Mouse (Mus musculus): ENCODE measurements around the gene Tmem204. TPM values are rescaled to one million over a fixed set of nuclear protein-coding genes. Genes with fewer than 3 reads are reported as not detected.

Gene Tmem204
- total RNA-seq, 2 experiments from 2014 or later, result 25.2 to 27.4 TPM

GRCm38 (mm10) chr17:25084835-25085385 lies 1.5 kb upstream of the Tmem204 start:
- DNase-seq, result no peak

- no peak for DNase-seq
These were observed 504 bp downstream of the Tmem204 start for GRCm38 (mm10) chr17:25082887-25083286.

DNA sequence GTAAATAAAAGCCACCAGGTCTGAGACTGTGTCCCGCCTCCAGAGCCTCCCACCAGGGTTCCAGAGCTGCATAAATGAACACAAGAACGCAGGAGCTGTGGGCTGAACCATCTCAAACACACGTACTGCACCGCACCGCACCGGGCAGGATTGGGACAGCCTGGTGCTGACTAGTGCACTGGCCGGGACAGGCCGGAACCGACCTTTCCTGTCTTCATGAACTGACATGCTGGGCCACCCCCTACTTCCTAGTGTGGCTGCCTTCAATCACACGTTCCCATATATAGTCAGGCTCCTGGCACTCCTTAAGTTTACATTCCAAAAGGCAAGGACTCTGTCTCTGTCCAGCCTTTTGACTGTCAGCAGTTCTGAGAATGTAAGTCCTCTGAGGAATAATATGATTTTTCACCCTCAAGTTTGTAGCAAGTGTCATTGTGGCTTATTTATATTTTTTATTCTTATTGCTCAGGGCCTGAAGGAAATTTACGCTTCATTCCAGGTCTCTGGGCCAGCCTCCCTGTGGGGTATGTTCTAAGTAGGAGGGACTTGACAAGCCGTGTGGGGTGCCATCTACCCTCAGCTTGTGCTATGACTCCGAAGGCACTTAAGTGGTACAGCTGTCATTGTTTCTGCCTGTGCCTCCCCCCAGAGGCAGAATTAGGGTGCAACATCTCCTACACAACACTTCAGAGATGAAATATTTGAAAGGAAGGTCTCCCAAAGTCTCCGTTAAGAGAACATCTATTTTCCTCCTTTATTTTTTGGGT lies 1.1 kb downstream of the Tmem204 start:
- peak; percentile 53 for DNase-seq

GRCm38 (mm10) chr17:25080960-25081381 lies 2.4 kb downstream of the Tmem204 start:
- DNase-seq, result peak; percentile 65

DNA sequence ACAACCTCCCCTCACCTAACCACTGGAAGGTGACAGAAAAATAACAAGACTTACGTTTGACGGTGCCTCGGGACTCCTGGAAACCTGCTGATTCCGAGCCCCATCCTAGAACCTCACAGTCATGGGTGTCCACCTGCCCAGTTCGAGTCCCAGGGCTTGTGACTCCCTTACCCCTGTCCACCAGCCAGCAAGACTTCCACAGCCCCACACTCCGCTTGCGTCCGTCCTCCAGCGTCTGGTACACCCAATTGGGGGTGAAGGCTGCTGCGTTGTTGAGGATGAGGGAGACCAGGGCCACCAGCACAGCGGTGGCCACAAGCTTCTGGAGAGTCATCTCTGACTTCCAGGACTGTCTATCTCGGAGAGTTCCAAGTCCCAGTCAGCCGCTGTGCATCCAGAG lies 3.2 kb downstream of the Tmem204 start:
- DNase-seq, result no peak

GRCm38 (mm10) chr17:25077771-25078372 lies 5.5 kb downstream of the Tmem204 start:
- peak; percentile 89 for DNase-seq

DNA sequence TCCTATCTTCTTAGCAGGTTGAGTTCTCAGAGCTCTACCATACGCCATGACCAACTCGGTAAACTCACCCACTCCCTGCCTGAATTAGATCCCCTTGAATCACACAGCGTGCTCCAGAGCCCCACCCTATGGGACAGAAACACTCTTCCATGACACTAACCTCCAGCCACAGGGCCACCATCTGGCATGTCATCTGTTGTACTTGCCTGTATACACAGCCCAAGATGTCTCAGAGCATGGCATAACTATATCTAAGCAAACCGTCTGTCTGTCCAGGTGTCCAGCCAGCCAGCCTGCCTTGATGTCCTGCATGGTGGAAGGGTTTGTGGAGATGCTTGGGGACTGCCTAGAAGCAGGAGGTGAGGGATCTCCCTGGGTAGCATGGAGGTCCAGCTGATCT lies 6.5 kb downstream of the Tmem204 start:
- no peak for DNase-seq

DNA sequence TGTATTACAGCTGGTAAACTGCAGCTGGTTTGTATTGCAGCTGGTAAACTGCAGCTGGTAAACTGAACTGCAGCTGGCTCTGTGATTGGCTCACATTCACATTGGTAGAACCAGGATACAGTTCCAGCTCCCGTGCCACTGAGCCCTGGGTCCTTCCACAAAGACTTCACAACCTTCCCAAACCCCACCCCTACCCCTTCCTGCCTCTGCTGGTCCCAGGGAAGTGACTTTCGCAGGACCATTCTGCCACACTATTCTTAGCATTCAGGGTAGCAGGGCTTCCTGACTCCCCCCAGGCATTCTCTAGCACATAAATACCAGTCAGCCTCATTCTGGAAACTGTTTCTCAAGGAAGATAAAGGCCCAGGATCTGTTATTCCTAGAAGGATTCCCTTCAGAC lies 14.7 kb downstream of the Tmem204 start:
- DNase-seq, result no peak

GRCm38 (mm10) chr17:25067442-25067851 lies 15.9 kb downstream of the Tmem204 start:
- DNase-seq, result peak; percentile 49

GRCm38 (mm10) chr17:25066595-25066994 lies 16.8 kb downstream of the Tmem204 start:
- no peak for DNase-seq

- no peak for DNase-seq
These were observed 18.2 kb downstream of the Tmem204 start for GRCm38 (mm10) chr17:25065189-25065588.

GRCm38 (mm10) chr17:25064351-25064750 lies 19.0 kb downstream of the Tmem204 start:
- peak; percentile 76 for DNase-seq

DNA sequence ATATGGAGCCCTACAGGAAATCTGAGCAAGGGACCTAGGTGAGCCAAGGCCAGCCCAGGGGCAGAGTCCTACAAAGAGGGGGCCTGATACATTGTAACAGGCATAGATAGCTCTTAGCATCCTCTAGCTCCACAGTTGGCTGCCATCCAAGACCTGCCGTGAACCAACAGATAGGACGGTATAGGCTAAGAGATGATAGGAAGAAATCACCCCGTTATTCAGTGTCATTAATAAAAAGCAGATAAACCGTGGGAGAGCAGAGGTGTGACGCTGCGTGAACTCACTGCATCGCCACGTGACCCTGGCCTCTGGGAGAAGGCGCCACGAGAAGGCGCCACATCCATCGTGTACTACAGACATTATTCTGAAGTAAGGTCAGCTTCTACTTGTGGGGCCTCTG lies 19.5 kb downstream of the Tmem204 start:
- DNase-seq, result peak; percentile 46

- no peak for DNase-seq
These were observed 20.1 kb downstream of the Tmem204 start for GRCm38 (mm10) chr17:25063261-25063660.

DNA sequence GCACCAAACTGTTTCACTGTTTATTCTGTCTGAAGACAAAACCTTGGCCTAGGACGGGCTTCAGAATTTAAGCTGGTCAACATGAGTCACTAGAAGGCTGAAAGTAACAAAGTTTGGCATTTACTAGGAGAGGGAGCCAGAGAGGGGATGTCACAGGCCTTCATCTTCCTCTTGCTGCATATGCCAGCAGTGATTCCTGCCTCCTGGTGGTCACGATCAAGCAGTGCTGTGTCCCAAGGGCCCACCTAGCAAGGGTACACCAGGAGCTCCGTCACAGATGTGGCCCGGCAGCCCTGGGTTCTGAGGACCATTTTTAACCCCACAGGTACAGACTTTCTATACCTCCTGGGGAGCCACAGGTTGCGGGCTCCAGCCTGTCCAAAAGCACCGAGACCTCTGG lies 26.4 kb downstream of the Tmem204 start:
- no peak for DNase-seq

GRCm38 (mm10) chr17:25053274-25053673 lies 30.1 kb downstream of the Tmem204 start:
- no peak for DNase-seq

DNA sequence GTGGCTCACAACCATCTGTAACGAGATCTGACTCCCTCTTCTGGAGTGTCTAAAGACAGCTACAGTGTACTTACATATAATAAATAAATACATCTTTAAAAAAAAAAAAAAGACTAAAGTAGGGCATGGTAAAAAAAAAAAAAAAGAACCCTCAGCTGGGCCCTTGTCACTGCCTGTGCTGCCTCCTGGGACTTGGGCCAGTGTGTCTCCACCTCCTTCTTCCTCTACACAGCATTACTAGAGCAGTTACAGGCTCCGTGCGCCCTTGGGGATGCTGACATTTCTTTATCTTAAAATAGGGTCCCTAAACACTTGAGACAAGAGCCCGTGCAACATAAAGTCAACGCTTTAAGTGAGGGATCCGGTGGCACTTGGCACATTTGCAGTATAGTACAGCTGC lies 36.2 kb downstream of the Tmem204 start:
- no peak for DNase-seq

GRCm38 (mm10) chr17:25045281-25045680 lies 38.1 kb downstream of the Tmem204 start:
- DNase-seq, result no peak

DNA sequence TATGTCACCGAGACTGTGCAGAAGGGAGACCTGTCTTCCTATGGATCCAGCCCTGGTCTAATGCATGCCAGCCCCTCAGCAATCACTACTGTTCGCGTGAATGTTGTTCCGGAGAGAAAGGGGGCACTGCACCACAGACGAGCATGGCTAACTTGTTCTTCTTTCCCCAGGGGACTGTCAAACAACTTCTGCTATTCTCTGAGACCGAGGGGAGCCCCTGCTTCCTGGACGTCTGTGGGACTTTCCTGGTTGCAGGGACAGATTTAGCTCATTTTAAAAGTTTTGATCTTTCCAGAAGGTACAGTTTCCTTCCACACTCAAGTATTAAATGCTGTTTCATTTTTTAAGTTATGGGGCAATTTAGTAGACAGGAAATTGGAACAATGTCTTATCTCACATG lies 38.5 kb downstream of the Tmem204 start:
- DNase-seq, result no peak

DNA sequence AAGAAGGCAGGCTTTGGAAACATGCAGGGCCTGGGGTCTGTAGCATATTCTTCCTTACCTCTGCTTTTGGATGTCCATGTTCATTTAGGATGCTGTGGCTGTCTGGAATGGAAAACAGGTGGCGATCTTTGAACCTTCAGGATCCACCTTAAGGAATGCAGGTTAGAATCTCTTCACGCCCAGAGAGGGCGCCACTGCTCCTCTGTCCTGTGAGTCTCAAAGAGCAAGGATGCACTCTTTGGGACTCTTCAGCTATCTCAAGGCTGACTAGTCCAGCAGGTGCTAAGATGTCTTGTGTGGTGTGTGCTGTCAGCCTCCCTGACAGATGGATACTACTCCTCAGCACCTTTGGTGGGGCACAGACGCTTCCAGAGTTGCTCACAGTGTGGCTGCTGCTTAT lies 47.2 kb downstream of the Tmem204 start:
- peak; percentile 21 for DNase-seq

- DNase-seq, result peak; percentile 75
These were observed 66.9 kb downstream of the Tmem204 start for GRCm38 (mm10) chr17:25016292-25017132.

DNA sequence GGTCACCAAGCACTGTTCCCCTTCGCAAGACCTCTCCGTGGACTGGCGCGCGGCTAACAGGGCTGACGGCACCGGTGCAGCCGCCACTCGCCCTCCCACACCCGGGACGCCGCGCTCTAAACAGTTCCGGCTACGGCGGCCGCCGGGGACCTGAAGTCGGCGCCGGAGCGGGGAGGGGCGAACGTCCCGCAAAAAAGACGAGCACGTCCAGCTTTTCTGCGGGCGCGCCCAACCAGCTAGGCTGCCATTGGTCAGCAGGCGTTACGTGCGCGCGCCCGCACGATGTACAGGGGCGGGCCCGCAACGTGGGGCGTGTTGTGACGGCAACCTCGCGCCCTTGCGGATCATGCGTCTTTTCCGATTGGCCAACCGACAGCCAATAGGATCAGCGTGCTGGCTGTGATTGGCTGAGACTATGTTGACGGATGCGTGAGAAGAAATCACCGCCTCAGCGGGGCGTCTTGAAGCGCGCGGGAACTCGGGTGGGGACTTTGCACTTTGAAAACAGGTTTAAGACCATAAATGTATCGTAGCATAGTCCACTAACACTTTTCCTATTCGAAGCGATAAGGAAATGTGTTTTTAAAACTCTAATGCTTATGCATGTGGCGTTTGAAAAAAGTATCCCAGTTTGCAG lies 67.6 kb downstream of the Tmem204 start, which contains the start of the genes Cramp1l and Ift140:
Gene Cramp1l (minus strand): TSS at position 134 of the 637 bp plus-strand sequence.
Gene Ift140 (plus strand): TSS at position 431 of the 637 bp plus-strand sequence.
- peak; percentile 98 for DNase-seq
